Mouse (Mus musculus): Measurements from ENCODE around the gene Ddb1.

- TF ChIP-seq CTCF (IDR thresholded peaks at IDR 0.05), result peak; percentile 38
- no peak for TF ChIP-seq EP300 (IDR thresholded peaks at IDR 0.05; ENCODE audit: insufficient read depth, low read depth, low read length)
Measured at GRCm38 (mm10) chr19:10598188-10598587, 6.9 kb upstream of the Ddb1 start.
